ENCODE assay signal across 8 mouse cellular contexts in genomic region chr2:180589123-180589831, GRCm38 (mm10). TPM values are rescaled to one million over a fixed set of nuclear protein-coding genes. Genes with fewer than 3 reads are reported as not detected.
DNase-seq lines count a peak whose midpoint lies in the region; ATAC-seq and TF ChIP-seq lines count a peak whose summit lies in the region.

Ogfr (plus strand) TSS chr2:180589245.

- H3K9me3 ChIP-seq in hindbrain, embryonic 14.5 days (ENCODE audit: control insufficient read depth, low read length) = no peaks in the 10 kb centered on the region

- no peak for TF ChIP-seq CTCF in Patski (IDR thresholded peaks at IDR 0.05)

- ATAC-seq in Patski = peak; percentile 88
- peak; percentile 90 for ATAC-seq in hindbrain, embryonic 14.5 days (ENCODE audit: low FRiP score)

- H3K9ac ChIP-seq in hindbrain, embryonic 14.5 days = peak within 1 kb of the TSS; percentile 88

- H3K4me2 ChIP-seq in hindbrain, embryonic 14.5 days (replicated peaks) = peak within 1 kb of the TSS; percentile 84

- H3K4me1 ChIP-seq in hindbrain, embryonic 14.5 days (replicated peaks; ENCODE audit: control insufficient read depth, insufficient read depth, low read length) = peaks cover 13% of the 10 kb centered on the region

- DNase-seq in Patski (ENCODE audit: low read depth, low spot score) = no peak
- peak; percentile 87 to 89 for DNase-seq in cerebellum, postnatal 25 days
- peak; percentile 80 to 81 for DNase-seq in frontal cortex, postnatal 36 days (ENCODE audit: low spot score in 2 of 2)
- peak; percentile 85 for DNase-seq in hindbrain, embryonic 14.5 days (ENCODE audit: low spot score)
- DNase-seq in layer of hippocampus, postnatal 25 days (ENCODE audit: extremely low spot score in 1 of 2, low spot score in 1 of 2) = peak; percentile 72 to 75
- DNase-seq in lung, postnatal 14 days = peak; percentile 84
- DNase-seq in ovary, postnatal 36 days (ENCODE audit: low spot score) = peak; percentile 85
- DNase-seq in thymus, postnatal 14 days = peak; percentile 91

- H3K27me3 ChIP-seq in Patski = no peaks in the 10 kb centered on the region
- H3K27me3 ChIP-seq in hindbrain, embryonic 14.5 days (ENCODE audit: control insufficient read depth, insufficient read depth, low read length) = no peaks in the 10 kb centered on the region

- H3K4me3 ChIP-seq in hindbrain, embryonic 14.5 days (replicated peaks; ENCODE audit: low read length) = peak within 1 kb of the TSS; percentile 75

- under 1% methylated on average over 56 of the region's 67 CpGs for WGBS in hindbrain, embryonic 14.5 days

- in situ Hi-C loops in Patski (cut with MboI; ENCODE audit: low pct_unique_long_range_greater_than_20kb) = no loop called here

- H3K36me3 ChIP-seq in hindbrain, embryonic 14.5 days (replicated peaks; ENCODE audit: control insufficient read depth, insufficient read depth) = peaks cover 67% of the 10 kb centered on the region

- POLR2A ChIA-PET in Patski (lab: Charles Lee) = interaction anchor here (1.6 kb wide), 1 partner anchor 10 kb away, joined by 7 read pairs; no protein-coding TSS in a partner anchor

- CTCF ChIA-PET in Patski (lab: Charles Lee) = interaction anchor here (1.0 to 3.1 kb wide), 5 partner anchors 8 to 111 kb away, joined by 3 to 9 read pairs (median 3); partner anchors contain the start of gene Mrgbp

- peak within 1 kb of the TSS; percentile 93 for H3K27ac ChIP-seq in hindbrain, embryonic 14.5 days

RNA-seq across cellular contexts. Expression of gene Ogfr, which starts in this region (rescaled TPM):
- 81.2 TPM for polyA plus RNA-seq in Patski (2021)
- 88.4 and 90.2 TPM in 2 replicates for polyA plus RNA-seq in hindbrain, embryonic 14.5 days (2014; fragmentation: Nextera tagmentation; extraction: Ambion mirVana)
- 10 to 100 TPM; 43.2 to 45.6 TPM for total RNA-seq in layer of hippocampus, postnatal 25 days (2021)
